Mouse (Mus musculus): ENCODE measurements around the gene Gm815.

Gene Gm815

GRCm38 (mm10) chr19:26877180-26877775, 8.4 kb upstream of the Gm815 start:
- no peak for DNase-seq (ENCODE audit: low read depth, low spot score)

- DNase-seq (ENCODE audit: low read depth, low spot score), result no peak
Measured at GRCm38 (mm10) chr19:26879856-26880255, 5.8 kb upstream of the Gm815 start.

DNA sequence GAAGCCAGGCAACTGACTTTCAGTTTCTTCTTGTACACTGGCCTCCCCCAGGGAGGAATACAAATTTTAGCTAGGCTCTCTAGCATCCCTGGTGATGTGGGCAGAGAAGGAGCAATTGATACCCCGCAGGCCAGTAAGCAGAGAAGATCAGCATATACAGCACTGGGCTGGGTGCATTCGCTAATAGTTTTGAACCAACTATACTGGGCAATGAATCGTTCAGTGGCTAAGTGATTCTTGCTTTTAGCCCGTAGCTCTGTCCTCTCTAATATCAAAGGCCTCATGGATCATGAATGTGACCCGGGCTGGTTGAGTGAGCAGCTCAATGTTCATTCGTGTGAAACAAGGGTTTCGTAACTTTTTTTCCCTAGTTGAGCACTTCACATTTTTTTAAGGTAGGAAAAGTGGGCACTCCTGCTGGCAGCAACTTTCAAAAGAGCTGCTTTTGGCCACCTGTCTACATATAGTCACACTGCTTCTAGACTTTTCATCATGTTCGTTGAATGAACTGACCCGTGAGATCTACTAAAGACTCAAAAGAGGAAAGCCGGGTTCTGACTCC, 3.7 kb upstream of the Gm815 start:
- DNase-seq (ENCODE audit: low read depth, low spot score), result no peak

GRCm38 (mm10) chr19:26888171-26888570, 2.5 kb downstream of the Gm815 start:
- DNase-seq (ENCODE audit: low read depth, low spot score), result no peak

DNA sequence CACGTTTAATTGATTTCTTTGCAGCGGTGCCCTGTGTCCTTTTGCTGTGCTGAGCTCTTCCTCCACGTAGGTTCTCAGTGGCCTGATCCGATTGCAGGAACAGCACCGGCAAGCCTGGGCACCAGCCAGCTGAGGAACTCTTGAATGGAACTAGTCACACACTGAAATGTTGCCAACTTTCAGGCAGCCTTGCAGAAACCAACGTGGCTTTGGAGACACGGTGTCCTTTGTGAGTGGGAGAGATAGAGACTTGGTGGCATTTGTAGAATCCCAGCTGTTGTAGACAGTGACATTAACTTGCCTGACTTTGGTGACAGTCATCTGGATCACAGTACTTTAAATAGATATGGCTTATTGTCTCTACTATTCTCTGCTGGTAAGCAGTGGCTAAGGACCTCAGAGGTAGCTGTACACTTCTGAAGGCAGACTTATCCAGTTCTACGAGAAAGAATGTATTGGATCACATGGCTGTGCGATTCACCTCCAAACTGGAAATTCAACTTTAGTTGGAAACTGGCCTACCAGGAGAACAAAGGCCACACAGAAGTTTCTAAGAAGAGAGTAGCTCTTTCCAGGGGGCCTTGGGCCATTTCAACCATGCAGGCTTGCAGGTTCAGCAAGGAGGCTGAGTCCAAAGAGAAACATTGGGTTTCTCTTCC, 5.8 kb downstream of the Gm815 start:
- no peak for DNase-seq (ENCODE audit: low read depth, low spot score)

- no peak for DNase-seq (ENCODE audit: low read depth, low spot score)
Measured at GRCm38 (mm10) chr19:26892861-26893260, 7.2 kb downstream of the Gm815 start.

DNA sequence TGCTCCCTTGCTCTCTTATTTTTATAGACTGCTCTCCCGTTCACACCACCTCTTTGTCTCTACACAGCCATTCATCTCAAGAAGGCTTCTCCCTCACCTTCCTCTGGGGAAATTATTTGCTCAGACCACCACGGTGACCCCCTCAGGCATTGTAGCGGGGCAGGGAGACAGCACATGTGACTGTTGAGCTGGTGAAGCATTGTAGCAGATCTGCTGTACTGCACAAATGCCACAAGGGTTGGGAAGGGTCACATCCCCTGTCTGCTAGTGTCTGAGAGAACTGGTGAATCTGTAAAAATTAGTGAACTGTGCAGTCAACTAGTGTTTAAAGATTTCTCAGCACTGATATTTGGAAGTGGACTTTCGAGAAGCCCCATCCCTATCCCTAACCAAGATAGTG, 16.5 kb downstream of the Gm815 start:
- DNase-seq (ENCODE audit: low read depth, low spot score), result no peak

DNA sequence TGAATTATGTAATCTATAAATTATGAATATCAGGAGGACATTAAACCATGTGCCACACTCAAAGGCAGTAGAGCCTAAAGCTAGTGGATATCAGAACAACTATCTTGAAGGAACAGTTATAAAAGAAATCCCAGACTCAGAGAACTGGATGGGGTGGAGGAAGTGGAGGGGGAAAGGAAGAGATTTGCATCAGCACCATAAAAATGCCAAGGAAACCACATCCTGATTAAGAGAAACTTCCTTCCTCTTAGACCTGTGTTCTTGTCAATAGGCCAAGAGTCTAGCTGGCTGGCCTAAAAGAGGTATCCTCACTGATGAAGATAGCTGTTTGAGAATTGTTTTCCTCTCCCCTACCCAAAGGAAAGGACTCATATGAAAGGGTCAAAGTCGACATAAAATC, 28.6 kb downstream of the Gm815 start:
- no peak for DNase-seq (ENCODE audit: low read depth, low spot score)

DNA sequence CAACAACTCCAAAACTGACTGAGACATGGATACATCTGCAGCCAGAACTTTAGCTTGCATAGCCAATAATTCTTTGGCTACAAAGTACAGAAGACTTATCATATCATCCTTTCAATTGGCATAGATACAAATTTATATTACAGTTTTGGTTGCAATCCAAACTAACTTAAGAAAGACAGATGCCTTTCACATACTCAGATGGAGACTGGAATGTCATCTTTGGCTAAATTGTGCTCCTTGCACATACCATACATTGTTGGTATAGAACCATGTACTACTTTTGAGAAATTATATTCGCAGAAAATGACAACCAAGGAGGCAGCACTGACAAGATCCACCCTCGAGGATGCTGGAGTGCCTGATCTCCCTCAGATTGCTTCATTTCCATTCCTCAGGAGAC, 35.1 kb downstream of the Gm815 start:
- no peak for DNase-seq (ENCODE audit: low read depth, low spot score)

- DNase-seq (ENCODE audit: low read depth, low spot score), result no peak
Measured at GRCm38 (mm10) chr19:26930295-26931283, 44.9 kb downstream of the Gm815 start.

DNA sequence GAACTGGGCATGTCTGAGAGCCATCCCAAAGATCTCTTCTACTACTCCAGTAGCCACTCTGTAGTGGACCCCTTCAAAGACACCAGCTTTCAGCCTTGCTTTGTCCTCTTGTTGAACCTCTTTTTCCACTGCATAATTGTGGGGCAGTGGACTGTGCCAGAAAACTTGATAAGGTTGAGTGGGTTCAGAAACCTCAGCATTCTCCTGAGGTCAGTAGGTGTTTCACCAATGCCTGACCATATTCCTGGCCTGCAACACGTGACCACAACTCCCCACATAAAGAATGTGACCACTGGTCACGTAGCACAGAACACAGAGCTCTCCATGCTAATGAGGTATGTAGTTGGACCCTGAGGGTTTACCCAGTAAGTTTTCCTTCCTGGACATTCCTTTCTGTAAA, 48.5 kb downstream of the Gm815 start:
- no peak for DNase-seq (ENCODE audit: low read depth, low spot score)

Measured in retina, postnatal 7 days (tissue).